Mouse (Mus musculus): ENCODE data around the gene Ggt6. TPM values are rescaled to one million over a fixed set of nuclear protein-coding genes. Genes with fewer than 3 reads are reported as not detected.
"Not testable (repeated sequence)": the region's sequence is repeated elsewhere in the genome, so short reads cannot be mapped to it uniquely, and the experiment has no call there.

Gene Ggt6
- total RNA-seq, 2 experiments from 2014 or later, result 0.23 TPM; not detected in 1

DNA sequence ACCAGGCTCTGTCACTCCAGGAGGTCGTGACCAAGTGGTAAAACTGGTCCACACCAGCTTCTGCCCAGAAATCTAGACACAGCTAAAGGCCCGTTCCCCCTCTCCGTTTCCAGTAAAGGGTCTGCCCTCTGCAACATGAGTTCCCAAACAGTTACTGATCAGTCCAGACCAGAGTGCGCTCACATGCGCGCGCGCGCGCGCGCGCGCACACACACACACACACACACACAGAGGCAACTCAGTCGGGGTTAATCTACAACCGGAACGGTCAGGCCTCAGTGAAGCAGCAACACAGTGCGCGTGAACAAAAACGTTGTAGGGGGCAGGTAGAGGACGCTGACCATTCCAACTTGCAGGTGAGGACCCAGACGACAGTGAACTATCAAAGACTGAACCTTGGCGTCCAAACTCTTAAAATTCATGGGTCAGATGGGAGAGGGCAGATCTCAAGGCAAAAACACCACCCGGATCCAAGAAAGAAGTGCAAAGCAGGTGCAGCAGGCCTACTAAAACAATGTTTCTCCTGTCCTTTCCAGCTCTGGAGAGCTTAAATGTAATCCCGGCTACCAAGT, 24.7 kb upstream of the Ggt6 start:
- DNase-seq (ENCODE audit: low spot score in 2 of 2), result no peak

DNA sequence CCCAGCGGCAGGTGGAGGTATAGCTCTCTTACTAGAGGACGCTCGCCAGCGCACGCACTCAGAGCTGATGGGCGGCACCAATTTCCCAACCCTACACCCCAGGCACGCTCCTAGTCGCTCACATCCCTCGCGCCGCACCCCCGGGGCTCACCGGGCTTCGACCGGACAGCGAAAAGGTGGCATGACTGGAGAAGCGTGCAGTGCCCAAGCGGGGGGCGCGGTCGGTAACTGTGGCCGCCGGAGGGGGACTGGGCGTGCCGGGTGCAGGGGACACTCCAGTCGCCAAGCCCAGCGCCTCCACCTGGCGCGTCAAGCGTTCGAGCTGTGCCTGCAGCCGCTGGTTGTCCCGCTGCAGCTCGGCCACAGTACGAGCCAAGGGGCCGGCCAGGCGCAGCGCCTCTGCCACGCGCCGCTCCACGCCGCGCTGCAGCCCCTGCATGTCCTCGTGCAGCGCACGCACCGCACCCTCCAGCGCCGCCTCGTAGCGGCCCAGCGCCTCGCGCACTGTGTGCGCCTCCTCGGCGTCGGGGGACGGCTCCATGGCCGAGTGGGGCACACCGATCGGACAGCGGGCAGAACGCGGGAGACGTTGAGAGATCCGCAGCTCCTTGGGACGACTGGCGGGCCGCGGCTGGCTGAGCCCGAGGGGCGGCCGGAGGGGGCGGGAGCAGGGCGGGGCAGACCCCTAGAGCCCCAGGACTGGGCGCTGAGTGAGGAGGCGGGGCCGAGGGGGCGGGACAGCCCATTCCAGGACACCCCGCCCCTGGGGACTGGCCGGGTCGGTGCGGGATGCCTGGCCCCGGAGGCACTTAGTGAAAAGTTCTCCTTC, 24.0 kb upstream of the Ggt6 start, which contains the start of gene Smtnl2:
Gene Smtnl2, minus strand, starts transcription at position 621 of the 829 bp plus-strand sequence.
- peak; percentile 30 to 37 for DNase-seq (ENCODE audit: low spot score in 2 of 2)

DNA sequence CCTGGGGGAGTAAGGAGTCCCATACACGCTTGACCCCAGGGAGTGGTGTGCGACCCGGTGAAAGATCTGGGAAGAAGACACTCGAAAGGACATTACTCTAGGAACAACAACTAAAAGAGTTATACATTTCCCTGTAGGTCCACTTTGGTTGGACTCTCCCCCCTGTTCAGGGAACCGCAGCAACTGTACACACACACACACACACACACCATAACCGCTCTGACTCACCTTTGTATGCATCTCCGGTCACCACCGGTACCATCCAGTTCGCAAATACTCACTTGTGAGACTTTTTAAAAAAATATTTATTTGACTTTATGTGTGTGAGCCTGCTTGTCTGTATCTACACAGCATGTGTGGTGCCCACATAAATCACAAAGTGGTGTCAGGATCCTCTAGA, 23.4 kb upstream of the Ggt6 start:
- no peak for DNase-seq (ENCODE audit: low spot score in 2 of 2)

DNA sequence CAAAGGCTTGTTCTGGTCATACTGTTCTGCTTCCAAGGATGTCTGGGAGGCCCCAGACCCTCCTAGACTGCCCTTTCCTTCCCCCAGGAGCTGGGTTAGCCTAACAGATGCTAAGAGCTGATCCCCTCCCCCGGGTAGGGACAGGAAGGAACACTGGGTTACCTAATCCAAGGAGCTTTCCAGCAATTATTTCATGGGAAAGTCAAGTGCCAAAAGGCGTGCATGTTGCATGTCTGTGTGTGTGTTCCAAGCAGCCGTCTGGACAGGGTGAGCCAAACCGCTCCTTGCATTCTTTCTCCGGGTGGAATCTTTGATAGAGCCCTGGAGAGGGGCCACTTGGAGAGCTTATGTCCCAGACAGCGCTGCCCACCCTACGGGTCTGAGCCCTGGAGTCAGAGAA, 22.3 kb upstream of the Ggt6 start:
- DNase-seq (ENCODE audit: low spot score in 2 of 2), result no peak

DNA sequence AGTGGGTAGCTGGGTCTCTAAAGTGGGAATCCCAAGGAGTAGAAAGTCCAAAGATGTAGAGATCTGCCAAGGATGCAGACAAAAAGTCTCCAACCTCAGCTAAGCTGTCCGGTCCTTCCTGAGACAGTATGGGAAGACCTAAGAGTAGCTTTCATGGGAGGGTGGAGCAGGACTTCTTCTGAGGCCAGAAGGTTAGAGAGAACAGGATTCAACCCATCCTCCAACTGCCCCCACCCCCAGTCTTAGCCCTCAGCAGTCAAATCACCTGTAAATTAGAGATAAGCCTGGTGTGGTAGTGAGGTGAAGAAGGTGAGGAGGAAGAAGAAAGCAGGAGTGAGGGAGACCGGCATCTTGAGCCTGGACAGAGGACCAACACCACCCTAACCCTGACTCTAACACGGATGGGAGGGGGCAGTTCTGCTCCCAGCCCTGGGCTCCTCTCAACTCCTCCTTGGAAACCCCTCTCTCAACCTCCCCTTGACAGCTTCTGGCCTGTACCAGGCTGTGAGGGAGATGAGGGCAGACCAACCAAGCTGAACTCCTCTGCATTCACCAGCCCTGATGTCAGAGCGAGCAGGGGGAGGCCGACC, 21.6 kb upstream of the Ggt6 start:
- no peak for DNase-seq (ENCODE audit: low spot score in 2 of 2)

DNA sequence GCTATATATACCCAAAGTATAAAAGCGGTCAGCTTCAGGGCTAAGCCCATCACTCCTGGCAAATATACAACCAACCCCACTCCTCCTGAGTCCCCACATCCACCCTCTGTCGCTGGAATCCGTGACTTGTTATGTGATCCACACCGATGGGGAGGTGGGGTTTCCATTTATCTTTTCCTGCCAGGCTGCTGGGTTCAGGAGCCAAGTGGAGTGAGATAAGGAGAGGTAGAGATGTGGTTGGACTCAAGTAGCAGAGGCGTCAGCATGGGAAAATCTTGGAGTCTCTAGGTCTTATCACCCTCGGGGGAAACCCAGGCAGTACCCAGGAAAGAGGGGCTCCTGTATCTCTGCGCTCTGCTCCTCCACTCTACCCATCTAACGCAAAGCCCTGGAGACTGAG, 20.2 kb upstream of the Ggt6 start:
- DNase-seq (ENCODE audit: low spot score in 2 of 2), result no peak

DNA sequence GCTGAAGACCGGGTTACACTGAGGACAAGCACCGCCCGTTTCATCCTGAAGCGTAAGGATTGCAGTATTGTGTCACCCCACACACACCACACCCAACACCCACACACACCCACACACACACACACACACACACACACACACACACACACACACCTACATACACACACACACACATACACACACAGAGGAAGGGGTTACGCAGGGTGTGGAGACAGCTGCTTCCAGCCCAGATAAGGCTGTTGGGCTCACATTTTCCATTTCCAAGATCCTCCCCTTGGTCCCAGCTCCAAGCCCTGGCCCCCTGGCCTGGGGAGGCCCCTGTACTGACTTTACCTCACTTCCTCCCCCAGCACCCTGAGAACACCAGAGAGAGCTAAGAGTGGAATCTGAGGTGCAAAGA, 18.7 kb upstream of the Ggt6 start:
- DNase-seq (ENCODE audit: low spot score in 2 of 2), result no peak

DNA sequence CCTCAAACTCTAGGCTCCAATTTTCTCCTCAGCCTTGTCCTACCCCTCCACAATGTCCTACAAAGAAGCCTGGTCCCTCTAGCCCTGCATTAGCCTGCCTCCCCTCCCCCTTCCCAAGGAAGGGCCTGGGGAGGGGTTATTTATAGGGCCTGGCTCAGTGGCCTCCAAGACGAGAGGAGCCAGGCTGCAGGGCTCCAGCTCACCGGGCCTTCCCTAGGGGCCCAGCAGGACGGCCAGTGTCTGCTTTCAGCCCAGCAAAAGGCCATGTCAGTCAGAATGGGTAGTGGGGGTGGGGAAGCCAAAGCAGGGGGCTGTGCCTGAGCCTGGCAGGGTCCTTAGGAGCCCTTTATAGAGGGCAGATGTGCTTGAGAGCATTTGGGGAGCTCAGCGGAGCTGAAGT, 17.9 kb upstream of the Ggt6 start:
- no peak for DNase-seq (ENCODE audit: low spot score in 2 of 2)

DNA sequence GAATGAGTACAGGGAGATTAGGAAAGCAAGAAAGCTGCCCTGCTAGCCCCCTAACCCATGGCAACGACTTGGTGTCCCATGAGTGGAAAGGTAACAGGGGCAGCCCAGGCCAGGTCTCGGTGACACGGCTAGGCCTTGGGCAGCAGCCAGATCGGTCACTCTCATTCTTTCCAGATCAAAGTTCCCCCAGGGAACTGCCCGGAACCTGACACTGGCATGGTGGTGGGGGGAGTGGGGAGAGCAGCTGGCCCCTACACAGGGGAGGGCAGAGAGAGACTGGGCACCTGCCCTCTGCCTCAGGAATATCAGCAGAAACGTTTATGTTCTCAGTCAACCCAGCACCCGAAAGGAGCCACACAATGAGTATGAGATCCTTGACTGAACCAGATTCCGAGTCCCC, 17.1 kb upstream of the Ggt6 start:
- DNase-seq (ENCODE audit: low spot score in 2 of 2), result no peak

DNA sequence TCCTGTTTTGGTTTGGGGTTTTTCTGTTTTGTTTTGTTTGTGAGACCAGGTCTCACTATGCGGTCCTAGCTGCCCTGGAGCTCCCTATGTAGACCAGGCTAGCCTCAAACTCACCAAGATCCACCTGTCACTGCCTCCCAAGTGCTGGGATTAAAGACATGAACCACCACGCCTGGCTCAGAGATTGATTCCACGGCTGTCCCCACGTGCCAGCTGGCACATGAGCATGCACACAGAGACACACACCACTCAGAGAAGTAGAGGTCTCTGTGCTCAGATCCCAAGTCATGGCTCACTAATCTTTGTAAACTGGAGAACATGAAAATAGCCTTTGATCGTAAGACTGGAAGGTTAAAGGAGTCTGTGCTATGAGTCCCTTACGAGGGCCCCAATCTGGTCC, 16.3 kb upstream of the Ggt6 start:
- no peak for DNase-seq (ENCODE audit: low spot score in 2 of 2)

DNA sequence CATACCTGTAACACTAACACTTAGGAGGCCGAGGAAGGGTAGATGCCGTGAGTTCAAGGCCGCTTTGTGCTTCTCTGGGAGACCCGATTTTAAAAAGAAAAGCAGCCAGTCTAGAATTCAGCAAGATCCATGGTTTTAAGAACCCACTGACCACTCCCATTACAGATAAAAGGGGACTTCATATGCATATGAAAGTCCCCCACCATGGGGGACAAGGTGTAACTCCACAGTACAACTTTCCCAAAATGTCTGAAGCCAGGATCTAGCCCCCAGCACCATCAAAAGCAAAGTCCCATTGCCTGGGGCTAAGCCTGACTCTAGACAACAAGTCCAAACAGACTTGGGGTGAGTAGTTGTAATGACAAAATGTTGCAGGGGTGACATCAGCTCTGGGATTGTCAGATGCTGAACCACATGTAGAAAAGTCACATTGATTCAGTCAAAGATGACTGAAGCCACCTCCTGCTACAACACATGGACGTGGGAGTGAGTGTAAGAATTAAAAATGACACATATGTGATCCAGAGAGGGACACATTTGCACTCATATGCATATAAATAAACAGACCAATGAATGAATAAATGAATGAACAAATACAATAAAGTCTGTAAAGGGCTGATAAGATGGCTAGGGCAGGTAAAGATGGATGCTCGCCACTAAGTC, 14.7 kb upstream of the Ggt6 start:
- no peak for DNase-seq (ENCODE audit: low spot score in 2 of 2)

DNA sequence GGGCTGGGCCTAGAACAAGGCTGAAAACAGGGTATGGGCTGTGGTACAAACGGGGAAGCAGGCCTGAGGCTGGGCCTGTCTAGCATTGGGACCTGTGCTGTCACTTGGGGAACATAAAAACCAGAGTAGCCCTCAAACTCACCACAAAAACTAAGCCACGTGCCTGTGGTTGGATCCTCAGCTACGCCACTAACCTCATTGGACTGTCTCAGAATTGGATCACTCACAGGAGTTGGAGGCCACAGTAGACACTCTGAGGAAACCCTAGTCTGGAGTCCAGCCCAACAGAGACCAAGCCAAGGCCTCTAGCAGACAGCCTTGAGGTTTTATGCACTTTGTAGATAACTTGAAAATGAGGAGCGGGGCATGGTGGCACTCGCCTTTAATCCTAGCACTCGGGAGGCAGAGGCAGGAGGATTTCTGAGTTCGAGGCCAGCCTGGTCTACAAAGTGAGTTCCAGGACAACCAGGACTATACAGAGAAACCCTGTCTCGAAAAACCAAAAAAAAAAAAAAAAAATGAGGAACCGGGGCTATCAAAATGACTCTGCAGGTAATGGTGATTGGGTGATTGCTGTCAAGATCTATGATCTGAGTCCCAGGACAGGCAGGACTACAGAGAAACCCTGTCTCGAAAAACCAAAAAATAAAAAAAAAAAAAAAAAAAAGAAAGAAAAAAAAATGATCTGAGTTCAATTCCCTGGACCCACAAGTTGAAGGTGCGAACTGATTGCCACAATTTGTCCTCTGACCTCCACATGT, 13.6 kb upstream of the Ggt6 start:
- DNase-seq (ENCODE audit: low spot score in 2 of 2), result no peak

DNA sequence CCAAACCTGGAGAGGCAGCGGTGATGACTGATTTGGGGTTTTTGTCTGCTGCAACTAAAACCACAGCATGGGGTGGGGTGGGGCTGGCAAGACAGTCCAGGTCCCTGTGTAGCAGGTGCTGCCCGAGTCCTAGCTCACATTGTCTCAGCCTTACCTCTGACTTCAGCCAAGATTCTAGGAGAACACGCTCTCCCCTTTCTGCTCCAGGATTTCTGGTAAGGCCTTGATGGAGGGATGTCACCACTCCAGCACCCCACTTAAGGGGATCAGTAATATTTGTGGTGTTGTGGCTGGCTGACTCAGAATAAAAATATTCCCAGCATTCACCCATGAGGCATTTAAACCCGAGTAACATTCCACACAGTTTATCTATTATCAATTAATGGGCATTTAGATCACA, 11.6 kb upstream of the Ggt6 start:
- no peak for DNase-seq (ENCODE audit: low spot score in 2 of 2)

DNA sequence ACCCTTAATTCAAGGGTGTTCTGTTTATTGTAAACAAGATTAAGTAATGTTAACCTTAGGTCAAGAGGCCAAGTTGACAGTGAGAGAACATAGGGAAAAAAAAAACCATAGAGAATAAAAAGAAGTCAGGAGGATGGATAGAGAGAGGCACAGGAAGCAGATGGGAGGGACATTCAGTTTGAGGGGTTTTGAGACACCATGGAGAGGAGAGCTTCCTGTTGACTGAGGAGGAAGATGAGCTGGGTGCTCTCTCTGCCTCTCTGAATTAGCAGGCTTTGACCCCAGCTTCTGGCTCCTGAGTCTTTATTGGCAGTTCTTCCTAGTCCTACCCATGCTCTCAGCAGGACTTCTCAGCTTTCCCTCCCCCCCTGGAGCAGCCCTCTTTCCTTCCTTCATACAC, 10.1 kb upstream of the Ggt6 start:
- DNase-seq (ENCODE audit: low spot score in 2 of 2), result no peak

DNA sequence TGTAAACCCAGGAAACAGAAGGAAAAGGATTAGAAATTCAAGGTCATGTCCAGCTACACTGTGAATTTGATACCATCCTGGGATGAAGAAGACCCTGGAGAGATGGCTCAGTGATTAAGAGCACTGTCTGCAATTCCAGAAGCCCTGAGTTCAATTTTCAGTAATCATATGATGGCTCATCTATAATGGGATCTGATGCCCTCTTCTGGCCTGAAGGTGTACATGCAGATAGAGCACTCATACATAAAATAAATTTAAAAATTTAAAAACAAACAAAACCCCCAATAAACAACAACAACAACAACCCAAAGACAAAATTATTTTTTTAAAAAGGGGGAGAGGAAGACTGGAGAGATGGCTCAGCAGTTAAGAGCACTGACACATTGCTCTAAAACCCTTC, 8.4 kb upstream of the Ggt6 start:
- DNase-seq (ENCODE audit: low spot score in 2 of 2), result no peak

DNA sequence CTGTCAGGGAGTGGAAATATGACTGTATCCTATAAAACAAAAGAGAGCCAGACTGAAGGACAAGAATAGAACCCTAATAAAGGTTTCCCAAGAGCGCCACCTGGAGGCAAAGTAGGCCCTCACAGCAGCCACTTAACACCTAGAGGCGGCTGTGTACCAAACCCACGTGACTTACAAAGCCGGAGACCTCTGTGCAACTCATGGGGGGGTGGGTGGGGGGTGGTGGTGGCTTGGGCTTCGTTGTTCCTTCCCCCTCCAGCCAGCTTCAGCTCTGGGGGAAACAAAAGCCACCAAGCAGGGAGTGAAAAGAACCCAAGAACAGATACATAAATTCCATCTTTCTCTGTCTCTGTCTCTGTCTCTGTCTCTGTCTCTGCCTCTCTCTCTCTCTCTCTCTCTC, 6.6 kb upstream of the Ggt6 start:
- DNase-seq (ENCODE audit: low spot score in 2 of 2), result peak; percentile 60 to 74

DNA sequence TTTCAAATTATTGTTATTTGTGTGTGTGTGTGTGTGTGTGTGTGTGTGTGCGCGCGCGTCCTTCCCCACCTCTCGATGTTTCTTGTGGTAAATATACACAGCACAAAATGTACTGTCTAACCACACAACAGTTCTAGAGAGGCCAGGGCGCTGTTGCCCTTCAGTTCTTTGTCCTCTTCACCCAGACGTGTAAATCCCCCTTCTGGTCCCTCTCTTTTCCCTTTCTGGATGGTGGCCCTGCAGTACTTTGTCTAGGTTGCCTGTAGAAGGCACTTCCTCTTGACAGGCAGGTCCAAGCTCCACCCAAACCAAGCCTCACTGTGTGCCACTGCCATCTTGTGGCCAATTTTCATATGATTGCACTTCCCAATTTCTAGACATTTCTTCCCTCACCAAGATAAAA, 6.0 kb upstream of the Ggt6 start:
- DNase-seq (ENCODE audit: low spot score in 2 of 2), result peak; percentile 75

DNA sequence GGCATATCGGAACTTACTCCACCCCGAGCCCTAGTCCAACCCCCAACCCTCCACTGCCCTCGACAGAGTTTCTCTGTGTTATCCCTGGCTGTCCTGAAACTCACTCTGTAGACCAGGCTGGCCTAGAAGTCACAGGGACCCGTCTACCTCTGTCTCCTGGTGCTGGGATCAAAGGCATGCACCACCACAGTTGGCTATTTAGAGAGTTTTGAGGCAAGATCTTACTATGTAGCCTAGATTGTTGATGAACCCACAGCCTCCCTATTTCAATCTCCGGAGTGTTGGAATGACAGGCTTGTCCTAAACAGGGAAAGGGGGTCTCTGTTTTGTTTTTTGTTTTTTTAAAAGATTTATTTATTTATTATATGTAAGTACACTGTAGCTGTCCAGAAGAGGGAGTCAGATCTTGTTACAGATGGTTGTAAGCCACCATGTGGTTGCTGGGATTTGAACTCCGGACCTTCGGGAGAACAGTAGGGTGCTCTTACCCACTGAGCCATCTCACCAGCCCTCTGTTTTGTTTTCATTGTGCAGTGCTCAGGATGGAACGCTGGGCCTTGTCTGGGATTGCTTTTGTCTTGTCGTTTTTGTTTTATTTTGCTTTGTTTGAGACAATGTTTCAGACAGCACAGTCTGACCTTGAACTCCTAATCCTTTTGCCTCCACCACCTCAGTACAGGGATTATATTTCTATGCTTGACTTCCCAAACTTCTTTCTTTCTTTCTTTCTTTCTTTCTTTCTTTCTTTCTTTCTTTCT, 4.8 kb upstream of the Ggt6 start:
- not testable (repeated sequence) for DNase-seq (ENCODE audit: low spot score in 2 of 2)

DNA sequence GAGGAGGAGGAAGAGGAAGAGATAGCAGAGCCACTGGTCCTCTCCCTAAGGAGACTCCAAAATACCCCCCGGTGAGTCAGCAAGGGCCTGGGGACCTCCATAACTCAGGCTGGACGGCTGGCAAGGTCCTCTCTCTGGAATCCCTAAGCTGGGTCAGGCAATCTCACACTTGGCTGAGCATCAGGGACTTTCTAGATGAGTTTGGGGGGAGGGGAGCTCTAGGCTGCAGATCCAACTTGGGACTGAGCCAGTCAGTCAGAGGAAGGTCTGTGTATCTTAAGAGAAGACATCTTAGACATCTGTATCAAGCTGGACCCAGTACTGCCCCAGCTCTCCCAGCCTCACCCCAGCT, 344 bp downstream of the Ggt6 start:
- DNase-seq (ENCODE audit: low spot score in 2 of 2), result no peak

DNA sequence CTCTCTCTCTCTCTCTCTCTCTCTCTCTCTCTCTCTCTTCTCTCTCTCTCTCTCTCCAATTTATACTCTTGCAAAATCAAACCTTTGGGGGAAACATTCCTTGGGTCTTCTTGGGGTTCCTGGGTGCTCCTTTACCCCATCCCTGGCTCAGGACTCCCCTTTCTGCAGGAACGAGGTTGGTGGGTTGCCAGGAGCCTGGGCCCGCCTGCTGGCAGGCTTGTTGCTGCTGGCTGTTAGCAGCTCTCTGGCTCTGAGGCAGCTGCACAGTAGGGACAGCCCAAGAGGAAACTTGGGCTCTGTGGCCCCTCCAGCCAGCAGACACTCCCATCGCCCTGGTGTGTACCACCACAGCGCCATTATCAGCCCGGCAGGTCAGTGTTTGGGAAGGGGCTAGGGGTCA, 945 bp downstream of the Ggt6 start:
- peak in 1 of 2 experiments; percentile 46 for DNase-seq (ENCODE audit: low spot score in 2 of 2)

Data from left cerebral cortex, adult 18-20 months (tissue).